Mouse (Mus musculus) kidney, postnatal 36 days (tissue): ENCODE results near the gene Fbxl8.

Experiments
- DNase-seq, 2 experiments: peaks; one replicate each; pipeline ENCODE4 v3.0.0; 2021 to 2022; ENCODE audit warnings: mixed read lengths in 2 of 2

Fbxl8 gene

DNA sequence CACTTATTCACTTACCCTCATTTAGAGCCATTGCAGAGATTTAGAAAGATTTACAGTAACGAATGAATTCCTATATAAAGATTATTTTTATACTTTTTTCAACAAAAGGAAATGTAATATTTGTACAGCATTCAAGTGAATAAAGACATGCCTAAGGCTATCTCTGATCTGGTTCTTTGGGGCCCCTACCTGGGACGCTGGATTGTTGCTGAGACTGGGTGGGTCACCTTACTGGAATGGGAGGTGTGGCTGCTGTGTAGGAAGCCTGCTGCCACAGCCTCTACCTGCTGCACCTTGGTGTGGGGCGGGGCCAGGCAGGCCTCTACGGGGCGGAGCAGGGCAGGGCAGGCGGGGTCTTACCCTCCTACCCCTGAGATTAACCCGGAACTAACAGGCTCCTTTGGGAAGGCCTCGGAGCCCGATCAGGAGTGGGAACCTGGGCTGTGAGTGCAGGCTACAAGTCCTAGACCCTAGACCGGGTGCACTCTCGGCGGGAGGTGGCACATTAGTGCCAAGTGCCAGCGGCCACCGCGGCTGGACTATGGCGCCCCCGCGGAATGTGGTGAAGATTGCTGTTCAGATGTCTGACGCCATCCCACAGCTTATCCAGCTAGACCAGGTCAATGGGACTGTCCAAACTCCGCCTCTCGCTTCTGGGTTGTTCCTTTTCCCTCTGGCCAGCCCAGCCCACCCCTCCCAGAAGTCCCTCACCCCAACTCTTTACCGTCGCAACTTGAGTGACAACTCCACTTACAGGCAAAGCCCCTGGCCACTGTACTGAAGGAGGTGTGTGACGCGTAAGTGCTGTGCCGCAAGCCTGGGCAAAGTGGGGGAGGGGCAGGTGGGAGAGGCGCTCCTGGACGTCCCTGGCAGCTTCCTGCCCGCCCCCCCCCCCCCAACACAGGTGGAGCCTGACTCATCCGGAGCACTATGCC, 41.0 kb downstream of the Fbxl8 start, which contains the start of gene Elmo3:
Gene Elmo3, plus strand, starts transcription at position 391 of the 935 bp plus-strand sequence.
- DNase-seq = peak; percentile 91 to 92

DNA sequence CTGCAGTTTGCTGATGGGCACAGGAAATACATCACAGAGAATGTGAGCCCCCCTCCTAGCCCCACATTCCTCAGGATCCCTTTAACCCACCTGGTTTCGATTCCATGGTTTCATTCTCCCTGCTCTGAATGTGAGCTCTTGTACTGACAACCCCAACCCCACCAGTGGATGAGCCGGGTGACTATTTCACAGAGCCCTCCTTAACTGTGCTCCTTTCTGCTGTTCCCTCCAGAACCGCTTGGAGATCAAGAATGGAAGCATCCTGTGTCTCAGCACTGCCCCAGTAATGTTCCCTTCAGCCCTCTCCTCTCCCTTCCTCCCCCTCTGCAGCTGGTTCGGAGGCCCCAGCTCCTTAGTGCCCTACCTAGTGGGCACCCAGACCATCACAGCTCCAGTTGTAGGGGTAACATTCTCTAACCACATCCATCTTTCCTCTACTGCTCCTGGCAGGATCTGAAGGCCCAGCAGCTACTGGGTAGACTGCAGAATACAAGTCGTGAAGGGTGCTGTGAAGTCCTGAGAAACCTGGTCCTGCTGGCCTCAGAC, 41.8 kb downstream of the Fbxl8 start:
- no peak for DNase-seq

DNA sequence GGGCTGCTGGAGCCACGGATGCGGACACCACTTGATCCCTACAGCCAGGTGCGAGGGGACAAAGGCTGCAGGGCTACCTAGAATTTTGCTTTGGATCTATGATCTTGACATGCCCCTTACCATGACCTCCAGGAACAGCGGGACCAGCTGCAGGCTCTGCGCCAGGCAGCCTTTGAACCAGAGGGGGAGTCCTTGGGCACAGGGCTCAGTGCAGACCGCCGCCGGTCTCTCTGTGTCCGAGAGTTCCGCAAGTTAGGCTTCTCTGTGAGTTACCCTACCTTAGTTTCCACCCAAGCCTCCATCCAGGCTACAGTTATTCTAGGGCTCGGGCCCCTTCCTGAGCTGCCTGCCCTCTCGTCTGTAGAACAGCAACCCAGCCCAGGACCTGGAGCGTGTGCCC, 43.2 kb downstream of the Fbxl8 start:
- no peak for DNase-seq

DNA sequence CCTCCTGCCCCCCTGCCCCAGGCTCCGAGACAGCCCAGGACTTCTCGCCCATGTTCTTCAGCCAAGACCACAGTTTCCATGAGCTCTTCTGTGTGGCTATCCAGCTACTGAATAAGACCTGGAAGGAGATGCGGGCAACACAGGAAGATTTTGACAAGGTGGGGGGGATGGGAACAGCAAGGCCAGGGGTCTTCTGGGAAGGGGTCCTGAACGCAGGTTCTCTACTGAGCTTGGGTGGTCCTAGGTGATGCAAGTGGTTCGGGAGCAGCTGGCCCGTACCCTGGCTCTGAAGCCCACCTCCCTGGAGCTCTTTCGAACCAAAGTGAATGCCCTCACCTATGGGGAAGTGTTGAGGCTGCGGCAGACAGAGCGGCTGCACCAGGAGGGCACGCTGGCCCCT, 44.0 kb downstream of the Fbxl8 start:
- no peak for DNase-seq

DNA sequence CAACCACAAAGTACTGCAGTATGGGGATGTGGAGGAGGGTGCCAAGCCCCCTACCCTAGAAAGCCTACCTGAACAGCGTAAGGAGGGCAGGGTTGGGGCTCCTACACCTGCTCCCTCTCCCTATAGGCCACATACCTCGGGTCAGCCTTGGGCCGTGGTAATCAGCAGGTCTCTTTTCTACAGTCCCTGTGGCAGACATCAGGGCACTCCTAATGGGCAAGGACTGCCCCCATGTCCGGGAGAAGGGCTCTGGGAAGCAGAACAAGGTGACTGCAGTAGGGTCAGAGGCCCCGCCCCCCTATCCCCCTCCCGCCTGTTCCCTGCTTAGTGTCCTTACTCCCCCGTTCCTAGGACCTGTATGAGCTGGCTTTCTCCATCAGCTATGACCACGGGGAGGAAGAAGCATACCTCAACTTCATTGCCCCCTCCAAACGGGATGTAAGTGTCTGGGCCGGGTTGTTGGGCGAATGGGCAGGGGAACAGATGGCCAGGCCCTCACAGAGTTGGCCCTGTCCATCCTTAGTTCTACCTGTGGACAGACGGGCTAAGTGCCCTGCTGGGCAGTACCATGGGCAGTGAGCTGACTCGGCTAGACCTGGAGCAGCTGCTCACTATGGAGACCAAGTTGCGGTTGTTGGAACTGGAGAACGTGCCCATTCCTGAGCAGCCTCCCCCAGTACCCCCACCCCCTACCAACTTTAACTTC, 44.8 kb downstream of the Fbxl8 start:
- no peak for DNase-seq

DNA sequence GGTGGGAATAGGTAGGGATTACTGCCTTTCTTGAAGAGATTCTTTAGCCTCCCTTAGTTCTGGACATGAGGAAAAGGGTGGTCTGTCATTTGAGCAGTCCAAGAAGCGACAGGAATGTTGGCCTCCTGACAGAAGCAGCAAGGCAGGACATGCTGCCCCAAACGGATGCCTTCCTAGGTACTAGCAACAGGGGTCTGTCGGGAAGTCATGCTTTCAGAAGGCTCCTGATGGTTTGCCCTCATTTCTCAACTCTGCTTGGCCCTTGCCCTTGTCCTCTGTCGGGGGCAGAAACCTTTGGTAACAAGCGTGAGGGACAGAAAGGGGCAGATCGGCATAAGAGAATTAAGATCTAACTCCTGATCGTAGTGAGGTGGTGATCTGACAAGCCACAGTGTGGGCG, 45.7 kb downstream of the Fbxl8 start:
- no peak for DNase-seq

DNA sequence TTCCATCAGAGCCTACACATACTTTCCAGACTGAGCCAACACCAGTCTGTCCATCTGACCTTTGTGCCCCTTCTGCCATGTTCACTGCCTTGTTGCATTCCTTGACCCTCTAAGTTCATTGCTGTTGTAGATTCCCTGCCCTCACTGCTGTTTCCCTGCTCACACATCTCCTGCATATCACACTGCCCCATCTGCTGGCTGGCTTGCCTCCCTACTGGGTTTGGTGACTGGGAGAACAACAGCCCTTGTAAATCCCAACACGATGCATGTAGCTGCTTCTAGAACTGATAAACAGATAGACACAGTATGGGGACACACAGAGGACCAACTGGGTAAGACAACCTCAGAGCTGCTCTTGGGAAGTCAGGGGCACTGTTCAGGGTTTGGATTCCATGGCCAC, 47.3 kb downstream of the Fbxl8 start:
- DNase-seq = no peak

DNA sequence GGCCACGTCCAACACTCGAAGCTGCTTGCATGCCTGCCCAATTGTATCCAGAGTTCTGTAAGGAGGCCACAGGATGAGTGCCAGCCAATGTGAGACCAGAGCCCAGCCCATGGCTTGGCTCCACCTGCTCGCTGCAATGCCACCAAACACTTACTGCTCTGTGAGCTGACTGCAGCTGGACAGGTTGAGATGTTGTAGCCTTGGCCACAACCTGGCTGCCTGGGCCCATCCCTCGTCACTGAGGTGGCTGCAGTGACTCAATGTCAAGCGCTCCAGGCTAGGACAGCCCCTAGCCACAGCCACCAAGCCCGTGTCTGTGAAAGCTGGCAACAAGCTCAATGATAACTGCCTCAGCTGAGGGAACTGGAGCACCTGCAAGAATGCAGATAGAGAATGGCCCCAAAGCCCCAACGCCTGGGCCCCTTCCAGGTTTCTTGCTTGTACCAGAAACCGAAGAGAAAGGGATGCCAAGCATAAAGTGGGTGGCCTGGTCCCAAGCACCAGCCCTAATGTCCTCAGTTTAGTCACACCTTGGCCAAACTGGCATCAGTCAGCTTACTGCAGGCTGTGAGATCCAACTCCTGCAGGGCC, 48.5 kb downstream of the Fbxl8 start:
- no peak for DNase-seq

DNA sequence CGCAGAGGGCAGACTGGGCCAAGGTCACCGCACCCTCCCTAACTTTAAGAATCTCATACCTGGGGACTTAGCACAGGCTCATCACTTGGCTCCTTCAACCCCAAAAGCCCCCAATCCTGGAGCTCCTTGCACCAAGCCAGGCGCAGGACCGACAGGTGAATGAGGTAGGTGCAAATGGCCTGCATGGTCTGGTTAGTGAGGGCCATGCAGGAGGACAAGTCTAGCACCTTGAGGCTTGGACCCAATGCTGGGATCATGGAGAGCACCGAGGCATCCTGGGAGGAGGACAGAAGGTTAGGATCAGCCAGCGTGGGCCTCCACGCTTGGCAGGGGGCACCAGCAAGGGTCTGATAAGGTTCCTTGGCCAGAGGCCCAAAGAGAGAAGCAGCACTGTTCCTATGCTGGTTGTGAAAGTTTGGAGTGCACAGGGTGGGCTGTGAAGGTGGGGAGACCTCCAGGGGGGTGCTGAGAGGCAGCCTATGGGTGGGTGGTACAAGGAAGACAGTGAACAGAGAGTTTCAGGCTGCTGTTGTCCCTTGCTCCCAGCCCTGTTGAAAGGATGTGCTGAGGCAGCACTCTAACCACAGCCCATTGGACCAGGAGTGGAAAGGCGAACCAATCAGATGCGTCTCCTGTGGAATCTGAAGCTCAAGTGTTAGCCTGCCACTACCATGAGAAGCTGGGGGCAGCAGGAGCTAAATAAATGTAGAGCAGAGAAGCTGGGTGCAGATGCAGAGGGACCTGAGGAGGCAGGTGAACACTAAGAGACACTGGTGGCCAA, 49.4 kb downstream of the Fbxl8 start:
- no peak for DNase-seq

DNA sequence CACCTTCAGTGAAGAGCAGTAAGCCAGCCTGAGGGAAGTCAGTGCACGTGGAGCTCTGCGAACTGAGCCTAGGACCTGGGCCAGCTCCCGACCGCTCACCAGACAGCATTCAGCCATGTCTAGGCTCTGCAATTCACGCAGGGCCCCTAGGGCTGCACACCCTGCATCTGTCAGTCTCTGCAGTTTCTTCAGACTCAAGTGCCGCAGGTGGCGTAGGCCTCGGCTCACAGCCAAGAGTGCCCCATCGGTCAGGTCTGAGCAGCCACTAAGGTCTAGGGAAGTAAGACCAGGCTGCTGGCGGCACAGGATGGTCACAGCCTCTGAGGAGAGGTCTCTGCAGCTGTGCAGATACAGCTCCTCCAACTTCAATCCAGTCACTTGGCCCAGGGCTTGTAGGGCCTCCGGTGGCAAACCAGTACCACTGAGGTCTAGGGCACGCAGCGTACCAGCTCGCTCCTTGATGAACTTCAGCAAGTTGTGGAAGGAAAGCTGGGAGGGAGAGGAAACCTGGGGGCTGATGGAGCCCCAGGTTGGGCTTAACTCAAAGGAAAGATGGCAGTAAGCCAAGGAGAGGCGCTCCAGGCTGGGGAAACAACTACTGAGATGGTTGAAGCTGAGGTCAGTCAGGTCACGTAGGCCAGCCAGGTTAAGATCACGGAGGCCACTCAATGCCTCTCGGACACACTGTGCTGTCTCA, 50.8 kb downstream of the Fbxl8 start:
- no peak for DNase-seq

DNA sequence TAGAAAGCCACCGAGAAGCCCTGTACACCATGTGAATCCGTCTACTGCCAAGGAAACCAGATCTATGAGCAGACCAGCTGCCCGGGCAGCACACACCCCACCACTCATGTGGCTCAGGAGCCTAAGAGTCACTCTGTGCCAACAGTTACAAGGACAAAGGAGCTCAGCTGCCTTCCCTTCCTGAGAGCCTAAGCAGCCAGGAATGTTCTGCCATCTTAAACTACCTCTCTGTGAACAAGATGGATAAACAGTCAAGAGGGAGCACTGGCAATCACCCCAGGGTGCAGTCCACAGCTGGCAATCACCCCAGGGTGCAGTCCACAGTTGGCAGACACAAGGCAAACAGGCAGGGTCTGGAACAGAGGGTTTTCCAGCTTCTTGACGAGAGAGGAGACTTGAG, 53.5 kb downstream of the Fbxl8 start:
- DNase-seq = no peak

DNA sequence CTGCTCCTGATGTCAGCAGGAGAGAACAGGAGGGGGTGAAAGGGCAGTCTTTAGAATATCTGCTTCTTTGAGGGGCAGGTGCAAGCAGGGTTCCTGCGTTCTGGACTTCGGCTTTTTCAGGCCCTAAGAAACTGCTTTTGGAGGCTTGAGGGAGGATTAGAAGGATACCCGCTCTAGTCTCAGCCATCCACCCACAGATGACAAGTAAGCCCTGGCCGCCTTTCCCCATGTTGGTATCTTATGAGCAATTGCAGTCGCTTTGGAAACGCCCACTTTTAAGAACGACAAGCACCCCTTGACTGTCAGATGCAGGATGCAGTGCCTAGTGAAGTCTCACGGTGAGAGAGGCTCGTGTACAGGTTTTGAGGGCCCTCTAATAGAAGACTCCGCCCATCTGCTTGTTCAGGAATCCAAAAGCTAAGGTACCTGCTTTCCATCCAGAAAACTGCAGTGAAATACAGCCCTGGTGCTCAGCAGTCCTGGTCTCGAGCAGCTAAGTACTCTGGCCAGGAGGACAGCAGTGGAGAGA, 54.3 kb downstream of the Fbxl8 start:
- no peak for DNase-seq
